Mouse (Mus musculus) G1E (cell line): ENCODE measurements around the gene Crlf1.

Experiments
- CTCF ChIP-seq: IDR thresholded peaks from 2 replicates; pipeline ENCODE4 v1.5.1; 2012; ENCODE audit warnings: low read depth, low read length, inconsistent platforms, mixed read lengths
- GATA1 ChIP-seq: IDR thresholded peaks from 2 replicates; pipeline ENCODE4 v1.6.1; 2012; ENCODE audit warnings: borderline replicate concordance, low read length, inconsistent platforms, mixed read lengths
- GATA2 ChIP-seq: IDR thresholded peaks from 2 replicates; pipeline ENCODE4 v1.6.1; 2012; ENCODE audit warnings: low read depth, low read length, inconsistent platforms, borderline replicate concordance
- POLR2AphosphoS5 ChIP-seq: IDR thresholded peaks from 2 replicates; pipeline ENCODE4 v1.6.1; 2012; ENCODE audit warnings: low read depth, low read length, inconsistent platforms; ENCODE audit not compliant: insufficient replicate concordance
- TAL1 ChIP-seq: conservative IDR thresholded peaks from 2 replicates; pipeline ENCODE4 v1.6.1; 2012; ENCODE audit warnings: low read depth, low read length, inconsistent platforms, mixed read lengths

DNA sequence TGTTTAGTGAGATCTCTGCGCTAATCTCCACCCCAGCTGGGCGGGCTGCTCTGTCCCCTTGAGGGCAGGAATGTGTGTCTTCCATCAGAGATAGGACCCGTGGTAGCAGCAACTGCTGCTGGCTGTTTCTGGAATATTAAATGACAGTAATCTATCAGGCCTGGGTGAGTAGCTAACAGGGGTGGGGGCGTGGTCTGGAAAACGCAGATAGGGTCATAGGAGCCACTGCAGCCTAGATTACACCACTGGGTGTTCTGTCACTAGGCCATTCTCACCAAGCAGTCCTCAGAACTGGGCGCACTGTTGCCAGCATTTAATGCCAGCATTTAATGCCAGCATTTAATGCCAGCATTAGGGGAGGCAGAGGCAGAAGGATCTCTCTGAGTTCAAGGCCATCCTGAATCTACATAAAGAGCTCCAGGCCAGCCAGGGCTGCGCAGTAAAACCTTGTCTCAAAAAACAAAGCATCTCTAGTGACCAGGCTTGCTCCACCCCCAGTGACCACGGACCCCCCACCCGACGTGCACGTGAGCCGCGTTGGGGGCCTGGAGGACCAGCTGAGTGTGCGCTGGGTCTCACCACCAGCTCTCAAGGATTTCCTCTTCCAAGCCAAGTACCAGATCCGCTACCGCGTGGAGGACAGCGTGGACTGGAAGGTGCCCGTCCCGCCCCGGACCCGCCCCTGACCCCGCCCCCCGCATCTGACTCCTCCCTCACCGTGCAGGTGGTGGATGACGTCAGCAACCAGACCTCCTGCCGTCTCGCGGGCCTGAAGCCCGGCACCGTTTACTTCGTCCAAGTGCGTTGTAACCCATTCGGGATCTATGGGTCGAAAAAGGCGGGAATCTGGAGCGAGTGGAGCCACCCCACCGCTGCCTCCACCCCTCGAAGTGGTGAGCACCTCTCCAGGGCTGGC is 7.7 kb downstream of the Crlf1 start:
- TF ChIP-seq CTCF: no peak
- TF ChIP-seq GATA1: no peak
- TF ChIP-seq TAL1: no peak
- TF ChIP-seq GATA2: no peak
- TF ChIP-seq POLR2AphosphoS5: no peak
